Mouse (Mus musculus) midbrain, embryonic 15.5 days (tissue): ENCODE measurements at regions not wholly inside any gene's neighbourhood (a gene's known extent, or its start where the extent isn't known, plus 50 kb on each side); places are given as distances from the start of the nearest gene placed in this dataset.

Experiments used
- ATAC-seq: fragments of 200-750 bp; cut with Nextera tagmentation; replicated peaks from 2 replicates; pipeline ENCODE4 v1.8.0; 2017; ENCODE audit warnings: moderate TSS enrichment
- H3K27ac ChIP-seq: fragments of 300-500 bp; sonication (generic); 2 replicates; pipeline ENCODE4 v1.5.1; 2015; ENCODE audit warnings: mild to moderate bottlenecking, inconsistent platforms
- H3K27me3 ChIP-seq: fragments of 300-500 bp; sonication (generic); replicated peaks from 2 replicates; pipeline ENCODE4 v1.6.1; 2015; ENCODE audit warnings: inconsistent platforms
- H3K36me3 ChIP-seq: fragments of 300-500 bp; sonication (generic); replicated peaks from 2 replicates; pipeline ENCODE4 v1.6.1; 2015; ENCODE audit warnings: inconsistent platforms
- H3K4me1 ChIP-seq: fragments of 300-500 bp; sonication (generic); 2 replicates; pipeline ENCODE4 v1.6.1; 2015; ENCODE audit warnings: inconsistent platforms
- H3K4me2 ChIP-seq: fragments of 300-500 bp; sonication (generic); 2 replicates; pipeline ENCODE4 v1.6.1; 2015; ENCODE audit warnings: inconsistent platforms, mild to moderate bottlenecking, moderate library complexity
- H3K4me3 ChIP-seq: fragments of 300-500 bp; sonication (generic); 2 replicates; pipeline ENCODE4 v1.5.1; 2015; ENCODE audit warnings: mild to moderate bottlenecking, inconsistent platforms
- H3K9ac ChIP-seq: fragments of 300-500 bp; sonication (generic); 2 replicates; pipeline ENCODE4 v1.6.1; 2015; ENCODE audit warnings: mild to moderate bottlenecking, inconsistent platforms
- H3K9me3 ChIP-seq: fragments of 300-500 bp; sonication (generic); 2 replicates; pipeline ENCODE4 v1.6.1; 2016; ENCODE audit warnings: inconsistent platforms
- WGBS: fragments of 180-500 bp; shearing (Covaris S2); methylation state at CpG from one replicate; pipeline ENCODE4 v1.1.7; 2015; ENCODE audit warnings: mixed read lengths; 5-methylcytosine and 5-hydroxymethylcytosine counted together

DNA sequence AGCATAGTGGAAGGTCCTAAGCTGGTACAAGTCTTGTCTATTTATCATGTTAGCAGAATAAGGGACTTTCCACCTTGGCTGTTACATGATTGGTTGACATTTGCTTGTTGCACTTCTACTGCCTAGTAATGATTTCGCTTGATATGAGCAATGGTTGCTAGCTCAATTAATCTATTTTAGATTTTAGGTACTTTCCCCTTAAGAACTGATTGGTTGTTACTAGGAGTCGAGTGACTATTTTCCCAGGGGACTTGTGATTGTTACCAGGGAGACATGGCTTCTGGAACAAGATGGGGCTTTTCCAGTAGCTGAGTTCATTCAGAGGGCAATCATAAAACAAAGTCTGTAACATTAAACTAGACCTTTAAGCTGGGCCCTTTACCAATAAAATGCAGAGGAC, 100.9 kb downstream of the Nup35 start:
- Histone ChIP-seq H3K4me1 (no peaks in the 10 kb centered on the region), H3K4me3 (no peak overlapping the region), H3K27me3 (no peaks in the 10 kb centered on the region), H3K4me2 (no peak overlapping the region), H3K36me3 (no peaks in the 10 kb centered on the region), H3K9ac (no peak overlapping the region), H3K27ac (no peak overlapping the region), H3K9me3 (no peaks in the 10 kb centered on the region)
- 69% methylated on average over 2 of the region's 2 CpGs for WGBS
- no peak for ATAC-seq

DNA sequence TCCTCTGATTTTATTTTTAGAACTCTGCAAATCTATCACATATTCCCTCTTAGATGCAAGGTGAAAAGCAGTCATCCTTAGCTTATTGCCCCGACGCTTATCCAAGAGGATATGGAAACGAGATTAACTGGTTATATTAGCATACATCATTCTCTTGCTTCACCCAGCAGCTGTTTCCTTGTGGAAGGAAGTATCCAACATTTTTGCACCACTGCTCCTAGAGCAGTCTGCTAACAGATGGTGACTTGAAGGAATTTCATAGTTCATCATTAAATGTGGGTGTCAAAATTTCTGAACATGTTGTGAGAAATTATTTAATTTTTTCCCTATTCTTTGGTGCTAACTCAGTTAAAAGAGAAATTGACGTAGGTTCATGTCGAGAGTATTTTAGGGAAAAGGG, 107.0 kb downstream of the Nup35 start:
- Histone ChIP-seq H3K4me2 (no peak overlapping the region), H3K9ac (no peak overlapping the region), H3K4me1 (no peaks in the 10 kb centered on the region), H3K27ac (no peak overlapping the region), H3K27me3 (no peaks in the 10 kb centered on the region), H3K36me3 (no peaks in the 10 kb centered on the region), H3K4me3 (no peak overlapping the region), H3K9me3 (no peaks in the 10 kb centered on the region)
- ATAC-seq: no peak
- WGBS: 69% methylated on average over 5 of the region's 5 CpGs

DNA sequence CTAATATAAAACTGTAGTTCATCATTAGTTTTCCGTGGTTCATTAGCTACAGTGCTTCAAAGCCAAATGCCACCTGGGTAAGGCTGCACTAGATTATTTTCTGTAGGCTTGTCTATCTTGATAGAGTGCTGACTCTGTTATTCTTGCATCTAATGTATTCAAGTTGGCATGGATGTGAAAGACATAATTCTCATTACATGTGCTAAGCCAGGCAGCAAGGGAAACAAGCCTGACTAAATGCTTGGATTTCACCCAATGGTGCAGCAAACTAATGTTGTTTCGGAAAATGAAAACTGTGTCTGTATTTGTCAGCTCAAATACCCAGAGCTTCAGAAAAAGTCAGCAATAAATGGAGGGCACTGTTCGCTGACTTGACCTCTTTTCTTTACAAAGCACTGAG, 114.3 kb downstream of the Nup35 start:
- Histone ChIP-seq H3K9ac (no peak overlapping the region), H3K27me3 (no peaks in the 10 kb centered on the region), H3K4me3 (no peak overlapping the region), H3K36me3 (no peaks in the 10 kb centered on the region), H3K9me3 (no peaks in the 10 kb centered on the region), H3K4me1 (no peaks in the 10 kb centered on the region), H3K4me2 (no peak overlapping the region), H3K27ac (no peak overlapping the region)
- 0 out of 2 replicates have a peak, but pooled peaks have one; percentile 33 for ATAC-seq
- WGBS: 76% methylated on average over 3 of the region's 3 CpGs

DNA sequence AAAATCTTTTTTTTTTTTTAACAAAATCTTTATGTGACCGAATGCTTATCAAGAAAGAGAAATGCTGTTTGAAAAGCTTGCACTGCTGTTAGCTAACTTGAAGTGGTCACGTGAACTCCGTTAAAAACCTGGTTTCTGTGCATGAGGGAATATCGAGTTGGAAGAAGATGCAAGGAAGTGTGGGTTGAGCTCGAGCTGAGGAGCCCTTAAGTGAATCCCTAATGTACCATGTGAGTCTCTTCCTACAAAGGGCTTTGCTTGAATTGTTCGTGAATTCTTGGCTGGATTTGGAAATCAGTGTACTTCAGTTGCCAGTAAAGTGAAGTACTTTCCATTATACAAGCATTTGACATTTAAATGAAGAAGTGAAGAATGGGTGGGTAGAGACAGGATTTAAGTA, 129.7 kb downstream of the Nup35 start:
- H3K27me3 ChIP-seq: no peaks in the 10 kb centered on the region
- no peak overlapping the region for H3K9ac ChIP-seq
- H3K4me2 ChIP-seq: no peak overlapping the region
- no peak for ATAC-seq
- no peaks in the 10 kb centered on the region for H3K4me1 ChIP-seq
- no peaks in the 10 kb centered on the region for H3K36me3 ChIP-seq
- no peak overlapping the region for H3K4me3 ChIP-seq
- H3K27ac ChIP-seq: no peak overlapping the region
- no peaks in the 10 kb centered on the region for H3K9me3 ChIP-seq
- 70% methylated on average over 6 of the region's 6 CpGs for WGBS

DNA sequence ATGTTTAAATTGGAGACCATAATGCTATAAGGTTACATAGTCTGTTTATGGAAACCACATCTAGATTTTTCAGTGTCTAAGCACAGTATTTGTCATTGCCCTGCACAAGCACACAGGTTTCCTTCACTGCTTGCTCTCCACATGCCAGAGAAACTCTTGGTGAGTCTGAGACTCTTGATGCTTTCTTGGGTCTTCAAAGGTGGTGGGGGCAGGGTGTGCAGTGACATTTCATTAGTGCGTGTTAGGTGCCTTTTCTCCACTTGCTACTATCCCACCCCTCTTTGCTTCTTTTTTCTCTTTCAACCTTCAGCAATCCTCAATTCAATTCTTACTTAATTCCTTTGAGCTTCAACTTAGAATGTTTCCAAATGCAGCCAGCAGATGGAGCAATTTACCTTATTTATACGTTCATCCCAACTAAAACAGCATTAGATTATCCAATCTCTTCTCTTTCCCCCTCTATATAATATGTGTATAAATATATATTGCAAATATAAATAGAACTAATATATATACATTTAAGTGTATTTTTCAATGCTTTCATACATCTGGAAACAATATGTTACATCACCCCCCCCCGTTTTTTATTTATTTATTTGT, 145.1 kb downstream of the Nup35 start:
- Histone ChIP-seq H3K27ac (no peak overlapping the region), H3K4me1 (no peaks in the 10 kb centered on the region), H3K9me3 (no peaks in the 10 kb centered on the region), H3K9ac (no peak overlapping the region), H3K4me2 (no peak overlapping the region), H3K36me3 (no peaks in the 10 kb centered on the region), H3K27me3 (no peaks in the 10 kb centered on the region), H3K4me3 (no peak overlapping the region)
- 37% methylated on average over 3 of the region's 3 CpGs for WGBS
- ATAC-seq: peak; percentile 63; the same call in 1 of the 2 replicates

DNA sequence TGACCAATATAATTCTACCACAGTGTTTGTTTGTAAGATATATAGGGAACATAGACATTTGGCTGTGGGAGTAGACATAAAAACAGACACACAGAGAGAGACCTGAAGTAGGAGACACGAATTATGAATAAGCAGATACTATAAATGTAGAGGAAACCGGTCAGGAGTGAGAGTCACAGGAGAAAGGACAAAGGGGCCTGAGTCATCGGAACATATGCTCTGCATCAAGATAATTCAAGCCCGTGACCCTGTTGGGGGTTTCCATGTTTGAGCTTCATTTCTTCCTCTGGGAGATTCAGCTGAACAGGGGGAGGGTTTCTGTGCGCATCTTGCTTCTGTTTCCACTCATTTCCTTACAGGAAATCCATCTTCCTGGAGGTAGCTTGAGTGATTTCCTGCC, 154.1 kb downstream of the Nup35 start:
- no peak for ATAC-seq
- no peak overlapping the region for H3K9ac ChIP-seq
- no peaks in the 10 kb centered on the region for H3K4me1 ChIP-seq
- no peaks in the 10 kb centered on the region for H3K27me3 ChIP-seq
- H3K36me3 ChIP-seq: no peaks in the 10 kb centered on the region
- H3K4me2 ChIP-seq: no peak overlapping the region
- no peak overlapping the region for H3K27ac ChIP-seq
- no peaks in the 10 kb centered on the region for H3K9me3 ChIP-seq
- H3K4me3 ChIP-seq: no peak overlapping the region
- 77% methylated on average over 5 of the region's 5 CpGs for WGBS

DNA sequence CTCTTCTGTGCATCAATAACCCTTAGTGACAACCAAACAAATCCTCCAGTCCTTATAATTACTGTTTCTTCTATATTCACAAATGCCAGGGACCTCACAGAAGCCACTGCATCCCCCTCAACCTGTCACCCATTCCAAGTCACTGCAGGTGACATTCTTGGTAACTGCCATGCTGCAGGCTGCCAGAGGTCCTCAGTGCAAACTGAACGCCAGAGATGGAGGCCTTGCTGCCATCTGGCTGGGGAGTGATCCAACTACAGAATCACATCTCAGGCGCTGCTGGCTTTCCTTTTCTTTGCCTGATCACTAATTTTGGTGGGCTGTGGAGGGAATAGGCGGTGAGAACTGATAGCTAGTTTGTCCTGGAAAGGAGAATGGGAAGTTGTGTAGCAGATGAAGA, 155.4 kb downstream of the Nup35 start:
- Histone ChIP-seq H3K9ac (no peak overlapping the region), H3K4me2 (no peak overlapping the region), H3K9me3 (no peaks in the 10 kb centered on the region), H3K27ac (no peak overlapping the region), H3K4me1 (no peaks in the 10 kb centered on the region), H3K36me3 (no peaks in the 10 kb centered on the region), H3K4me3 (no peak overlapping the region), H3K27me3 (no peaks in the 10 kb centered on the region)
- ATAC-seq: no peak
- 79% methylated on average over 3 of the region's 3 CpGs for WGBS

DNA sequence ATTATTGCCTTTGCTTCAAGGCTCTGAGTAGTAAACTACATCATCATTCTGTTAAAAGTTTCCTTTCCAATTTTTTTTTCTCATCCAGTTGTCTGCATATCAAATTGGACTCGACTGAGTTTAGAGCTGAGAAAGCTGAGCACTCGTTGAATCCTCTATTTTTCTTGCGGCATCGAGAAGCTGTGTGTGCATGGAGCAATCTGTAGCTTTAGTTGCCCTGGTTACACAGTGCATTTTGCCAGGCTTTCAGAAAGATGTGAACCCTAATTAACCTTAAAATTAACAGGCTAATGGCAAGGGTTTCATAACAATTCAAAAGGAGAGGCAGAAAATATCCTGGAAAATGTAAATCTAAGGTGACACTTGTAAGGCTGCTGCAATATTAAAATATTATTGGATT, 169.3 kb downstream of the Nup35 start:
- no peaks in the 10 kb centered on the region for H3K9me3 ChIP-seq
- 0 out of 2 replicates have a peak, but pooled peaks cover 5% of the 10 kb centered on the region for H3K4me1 ChIP-seq
- no peak overlapping the region for H3K9ac ChIP-seq
- H3K36me3 ChIP-seq: no peaks in the 10 kb centered on the region
- H3K27me3 ChIP-seq: no peaks in the 10 kb centered on the region
- H3K4me3 ChIP-seq: no peak overlapping the region
- no peak overlapping the region for H3K4me2 ChIP-seq
- 54% methylated on average over 4 of the region's 4 CpGs for WGBS
- ATAC-seq: no peak; the same call in 1 of the 2 replicates
- no peak overlapping the region for H3K27ac ChIP-seq

DNA sequence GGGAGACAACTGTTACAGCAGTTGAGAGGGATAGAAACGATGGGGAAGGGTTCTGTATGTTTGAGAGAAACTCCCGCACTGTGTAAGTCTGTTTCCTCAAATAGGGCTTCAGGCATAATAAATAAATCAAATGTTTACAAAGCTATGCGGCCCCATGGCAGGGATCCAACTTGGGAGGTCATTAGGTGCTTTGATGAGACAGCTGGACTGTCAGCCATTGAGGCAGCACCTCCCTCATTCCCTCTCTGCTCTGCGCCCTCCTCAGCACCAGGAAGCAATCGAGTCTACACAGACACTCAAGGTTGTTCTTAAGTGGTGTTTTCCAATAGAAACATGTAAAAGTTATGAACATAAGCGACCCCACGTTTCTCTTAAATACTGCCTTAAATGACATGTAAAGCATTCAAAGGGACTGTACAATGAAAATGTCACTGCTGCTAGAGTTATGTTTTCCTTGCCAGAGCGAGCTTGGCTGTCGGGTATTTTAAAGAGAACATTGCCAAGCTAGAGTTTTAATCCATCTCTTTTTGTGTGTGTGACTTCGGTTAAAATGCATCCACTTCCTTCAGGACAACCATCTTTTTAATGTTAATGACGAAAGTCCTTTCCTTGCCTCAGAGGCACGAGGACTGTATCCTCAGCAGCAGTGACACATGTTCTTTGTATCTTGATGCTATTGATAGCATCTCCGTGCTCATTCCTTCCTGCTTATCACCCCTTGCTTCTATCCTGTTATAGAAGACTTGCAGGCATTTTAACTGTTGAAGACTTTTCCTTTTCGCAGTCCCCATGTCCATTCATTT, 176.5 kb downstream of the Nup35 start:
- Histone ChIP-seq H3K9me3 (no peaks in the 10 kb centered on the region), H3K4me3 (no peak overlapping the region), H3K36me3 (no peaks in the 10 kb centered on the region), H3K27ac (no peak overlapping the region), H3K4me1 (0 out of 2 replicates have a peak, but pooled peaks cover 5% of the 10 kb centered on the region), H3K9ac (no peak overlapping the region), H3K27me3 (no peaks in the 10 kb centered on the region), H3K4me2 (no peak overlapping the region)
- ATAC-seq: no peak
- 64% methylated on average over 14 of the region's 14 CpGs for WGBS

DNA sequence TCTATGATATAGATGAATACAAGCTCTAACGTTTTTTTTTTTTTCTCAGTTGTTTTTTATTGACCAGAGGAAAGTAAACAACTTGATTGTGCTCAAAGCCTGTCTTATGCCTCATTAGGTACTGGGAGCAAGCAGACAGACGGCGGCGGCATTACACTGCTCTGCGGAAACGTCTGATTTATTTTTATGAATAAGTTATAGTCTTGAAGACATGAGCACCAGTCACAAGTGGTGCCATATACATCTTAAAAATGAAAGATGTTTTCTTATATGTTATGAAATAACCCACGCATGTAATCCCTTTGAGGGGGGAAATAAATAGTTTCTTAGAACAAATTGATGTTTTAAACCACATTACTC, 177.1 kb downstream of the Nup35 start:
- ATAC-seq: no peak
- Histone ChIP-seq H3K4me3 (no peak overlapping the region), H3K36me3 (no peaks in the 10 kb centered on the region), H3K4me2 (no peak overlapping the region), H3K9me3 (no peaks in the 10 kb centered on the region), H3K27me3 (no peaks in the 10 kb centered on the region), H3K27ac (no peak overlapping the region), H3K4me1 (0 out of 2 replicates have a peak, but pooled peaks cover 5% of the 10 kb centered on the region), H3K9ac (no peak overlapping the region)
- 68% methylated on average over 7 of the region's 7 CpGs for WGBS

DNA sequence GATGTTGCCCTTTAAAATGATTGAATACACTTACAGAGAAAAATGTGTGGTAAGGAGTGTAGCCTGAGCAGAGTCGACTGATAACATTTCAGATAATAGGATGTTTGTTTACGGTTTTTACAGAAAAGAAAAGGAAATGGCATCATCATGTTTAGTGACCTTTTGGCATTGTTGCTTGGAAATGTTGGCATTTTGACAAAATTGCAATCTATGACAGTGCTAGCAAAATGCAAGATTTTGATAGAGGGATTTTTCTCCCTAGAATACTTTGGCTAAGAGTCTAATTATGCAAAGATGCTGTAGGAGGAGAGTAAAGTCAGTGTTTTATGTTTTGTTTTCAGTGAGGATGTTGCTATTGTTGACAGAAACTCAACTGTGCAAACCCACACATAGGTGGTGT, 202.2 kb downstream of the Nup35 start:
- no peak for ATAC-seq
- WGBS: 67% methylated on average over 2 of the region's 2 CpGs

DNA sequence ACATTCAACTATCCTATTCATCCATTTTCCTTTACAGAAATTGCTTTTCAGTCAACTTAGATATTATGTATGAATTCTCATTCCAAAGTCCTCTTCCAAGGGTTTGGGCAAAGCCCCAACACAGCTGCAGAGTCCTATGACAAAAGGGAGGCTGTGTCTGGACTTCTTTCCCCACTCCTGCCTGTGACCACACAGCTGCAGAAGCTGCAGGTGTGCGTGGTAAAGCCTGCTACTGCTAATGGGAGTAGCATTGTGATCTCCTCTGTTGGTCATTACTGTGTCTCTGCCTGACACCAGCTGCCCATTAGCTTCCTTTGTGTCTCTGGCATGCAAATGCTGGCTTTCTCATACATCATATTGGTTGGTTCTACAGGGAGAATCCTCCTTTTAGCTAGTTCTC, 234.0 kb downstream of the Nup35 start:
- Histone ChIP-seq H3K9me3 (no peaks in the 10 kb centered on the region), H3K27me3 (no peaks in the 10 kb centered on the region), H3K4me1 (no peaks in the 10 kb centered on the region), H3K27ac (no peak overlapping the region), H3K4me3 (no peak overlapping the region), H3K9ac (no peak overlapping the region), H3K36me3 (no peaks in the 10 kb centered on the region), H3K4me2 (no peak overlapping the region)
- ATAC-seq: no peak
- 43% methylated on average over 1 of the region's 1 CpGs for WGBS

More for the DNA sequence above, 202.2 kb downstream of the Nup35 start:
- Histone ChIP-seq H3K4me1 (no peaks in the 10 kb centered on the region), H3K4me2 (no peak overlapping the region), H3K27me3 (no peaks in the 10 kb centered on the region), H3K9ac (no peak overlapping the region), H3K9me3 (no peaks in the 10 kb centered on the region), H3K36me3 (no peaks in the 10 kb centered on the region), H3K4me3 (no peak overlapping the region), H3K27ac (no peak overlapping the region)

DNA sequence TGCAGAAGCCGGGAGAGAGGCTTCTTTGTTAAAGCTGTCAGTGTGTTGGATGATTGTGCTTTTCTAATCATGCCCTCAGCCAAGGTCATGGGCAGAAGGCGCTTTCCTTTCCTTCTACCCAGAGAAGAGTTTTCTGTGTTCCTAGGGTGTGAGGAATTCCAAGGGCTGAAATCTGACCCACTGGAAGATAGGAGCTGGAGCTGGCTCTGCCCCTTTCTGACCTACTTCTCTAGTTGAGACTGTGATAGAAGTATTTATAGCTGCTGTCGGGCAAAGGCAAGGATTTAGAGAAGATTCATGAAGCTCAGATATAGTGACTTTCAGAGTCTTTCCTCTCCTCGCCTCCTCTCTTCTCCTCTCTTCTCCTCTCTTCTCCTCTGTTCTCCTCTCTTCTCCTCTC, 238.2 kb downstream of the Nup35 start:
- no peaks in the 10 kb centered on the region for H3K9me3 ChIP-seq
- H3K4me2 ChIP-seq: no peak overlapping the region
- no peaks in the 10 kb centered on the region for H3K27me3 ChIP-seq
- H3K27ac ChIP-seq: no peak overlapping the region
- no peaks in the 10 kb centered on the region for H3K4me1 ChIP-seq
- no peak for ATAC-seq
- H3K36me3 ChIP-seq: no peaks in the 10 kb centered on the region
- no peak overlapping the region for H3K9ac ChIP-seq
- 85% methylated on average over 4 of the region's 4 CpGs for WGBS
- no peak overlapping the region for H3K4me3 ChIP-seq
